Mouse (Mus musculus) spleen, adult 2 months (tissue): Measurements from ENCODE around the gene Ppm1b.

ENCODE experiments used
- CTCF ChIP-seq: fragments of 200-500 bp; IDR thresholded peaks from 2 replicates; pipeline ENCODE4 v1.5.1; 2011; ENCODE audit warnings: mild to moderate bottlenecking, inconsistent platforms; ENCODE audit not compliant: insufficient read depth, insufficient read length, insufficient replicate concordance; ENCODE audit errors: extremely low read depth
- POLR2A ChIP-seq: fragments of 200-500 bp; IDR thresholded peaks from 2 replicates; pipeline ENCODE4 v1.6.1; 2011; ENCODE audit warnings: low read depth, low read length, inconsistent platforms

DNA sequence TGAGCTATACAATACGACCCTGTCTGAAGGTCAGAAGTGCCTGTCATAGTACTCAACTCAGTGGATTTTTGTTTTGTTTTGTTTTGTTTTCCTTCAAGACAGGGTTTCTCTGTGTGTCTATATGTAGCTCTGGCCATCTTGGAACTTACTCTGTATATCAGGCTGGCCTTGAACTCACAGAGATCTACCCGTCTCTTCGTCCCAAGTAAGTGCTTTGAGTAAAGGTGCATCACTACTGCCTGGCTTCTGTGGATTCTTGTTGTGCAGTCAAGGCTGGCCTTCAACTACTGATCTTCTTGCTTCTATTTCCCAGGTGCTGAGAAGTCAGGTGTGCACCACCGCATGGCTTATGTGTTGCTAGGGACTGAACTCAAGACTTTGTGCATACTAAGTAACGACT lies 4.0 kb upstream of the Ppm1b start:
- no peak for TF ChIP-seq CTCF
- no peak for TF ChIP-seq POLR2A
